Mouse (Mus musculus) kidney, adult 2 months (tissue): ENCODE measurements at regions not wholly inside any gene's neighbourhood (a gene's known extent, or its start where the extent isn't known, plus 50 kb on each side); places are given as distances from the start of the nearest gene placed in this dataset.

Source experiments
- CTCF ChIP-seq: fragments of 200-500 bp; conservative IDR thresholded peaks from 2 replicates; pipeline ENCODE4 v1.5.1; 2011; ENCODE audit warnings: low read depth, mild to moderate bottlenecking, control low read depth, low read length, moderate library complexity, mixed read lengths; ENCODE audit not compliant: insufficient read depth, insufficient read length
- POLR2A ChIP-seq: fragments of 200-500 bp; IDR thresholded peaks from one replicate; pipeline ENCODE4 v1.6.1; 2011; ENCODE audit warnings: low read depth, low read length, control low read depth

DNA sequence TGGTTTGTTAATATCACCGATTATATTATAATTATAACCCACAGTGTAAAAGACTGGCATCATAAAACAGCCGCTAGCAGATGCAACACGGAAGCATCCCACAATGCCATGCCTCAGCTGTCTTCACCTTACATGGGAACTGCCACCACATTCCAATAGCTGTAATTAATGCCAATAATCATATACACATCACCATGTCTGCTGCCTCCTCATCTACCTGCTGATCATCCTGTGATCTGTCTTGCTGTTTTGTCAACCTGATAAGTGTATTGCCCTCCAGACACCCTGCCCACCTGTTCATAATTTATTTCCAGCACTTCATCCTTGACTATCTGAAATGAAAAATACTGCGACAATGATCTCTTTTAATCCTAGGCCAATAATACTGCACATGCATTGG is 1271.5 kb downstream of the Pla2g4a start:
- TF ChIP-seq CTCF = no peak
- TF ChIP-seq POLR2A = no peak
